Mouse (Mus musculus) lung, embryonic 16.5 days (tissue): ENCODE results near the gene Sclt1. TPM values are rescaled to one million over a fixed set of nuclear protein-coding genes. Genes with fewer than 3 reads are reported as not detected.

Source experiments
- ATAC-seq: fragments of 200-750 bp; cut with Nextera tagmentation; 2 replicates; pipeline ENCODE4 v1.8.0; 2017; ENCODE audit warnings: low read depth, mild to moderate bottlenecking, moderate library complexity
- H3K27ac ChIP-seq: fragments of 300-500 bp; sonication (generic); 2 replicates; pipeline ENCODE4 v1.5.1; 2014; ENCODE audit warnings: mild to moderate bottlenecking, control low read depth, low read length
- H3K27me3 ChIP-seq: fragments of 300-500 bp; sonication (generic); 2 replicates; pipeline ENCODE4 v1.6.1; 2014; ENCODE audit warnings: low read depth, low read length, mixed read lengths; ENCODE audit not compliant: control insufficient read depth, insufficient read depth
- H3K36me3 ChIP-seq: fragments of 300-500 bp; sonication (generic); 2 replicates; pipeline ENCODE4 v1.6.1; 2014; ENCODE audit warnings: low read length; ENCODE audit not compliant: control insufficient read depth, insufficient read depth
- H3K4me1 ChIP-seq: fragments of 300-500 bp; sonication (generic); replicated peaks from 2 replicates; pipeline ENCODE4 v1.6.1; 2014; ENCODE audit warnings: low read length, mixed read lengths; ENCODE audit not compliant: control insufficient read depth, insufficient read depth
- H3K4me2 ChIP-seq: fragments of 300-500 bp; sonication (generic); 2 replicates; pipeline ENCODE4 v1.6.1; 2014; ENCODE audit warnings: low read depth, low read length, control low read depth
- H3K4me3 ChIP-seq: fragments of 300-500 bp; sonication (generic); 2 replicates; pipeline ENCODE4 v1.5.1; 2014; ENCODE audit warnings: mild to moderate bottlenecking, low read length, control low read depth
- H3K9ac ChIP-seq: fragments of 300-500 bp; sonication (generic); 2 replicates; pipeline ENCODE4 v1.6.1; 2014; ENCODE audit warnings: low read length, control low read depth
- H3K9me3 ChIP-seq: fragments of 300-500 bp; sonication (generic); 2 replicates; pipeline ENCODE4 v1.6.1; 2016; ENCODE audit warnings: low read length; ENCODE audit not compliant: control insufficient read depth
- WGBS: fragments of 180-500 bp; shearing (Covaris S2); extraction: QIAGEN DNeasy Blood & Tissue Kit; methylation state at CpG from one replicate; pipeline ENCODE4 v1.1.7; 2014; 5-methylcytosine and 5-hydroxymethylcytosine counted together
- polyA plus RNA-seq: library from polyadenylated mRNA; unstranded; fragments of >200 nt; fragmentation: Nextera tagmentation; extraction: Ambion mirVana; gene quantifications from 2 replicates; pipeline ENCODE4 v1.2.1, GENCODE M21; 2015

Sclt1 gene
- polyA plus RNA-seq, 1 experiment from 2014 or later, result 15.5 TPM

DNA sequence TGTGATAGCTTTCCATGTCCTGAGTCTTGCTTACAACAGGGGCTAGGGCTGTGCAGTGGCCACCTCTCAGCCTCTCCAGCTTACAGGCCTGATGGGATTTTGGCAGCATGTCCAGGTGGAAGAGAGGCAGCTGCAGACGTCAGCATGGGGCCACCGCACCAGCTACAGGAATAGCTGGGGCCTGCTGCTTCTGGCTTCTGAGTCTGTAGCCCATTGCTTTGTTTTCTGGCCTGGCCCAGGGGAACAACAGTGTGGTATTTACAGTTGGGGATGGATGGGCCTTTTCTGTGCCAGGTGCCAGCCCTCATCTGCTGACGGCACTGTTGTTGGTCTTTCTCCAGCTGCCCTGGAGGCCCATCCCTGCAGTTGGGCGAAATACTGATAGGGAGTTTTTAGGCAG, 158.7 kb downstream of the Sclt1 start:
- Histone ChIP-seq H3K27me3 (no peaks in the 10 kb centered on the region), H3K27ac (no peak overlapping the region), H3K4me3 (no peak overlapping the region), H3K9me3 (no peaks in the 10 kb centered on the region), H3K4me1 (peaks cover 3% of the 10 kb centered on the region; the same call in 1 of the 2 replicates), H3K9ac (no peak overlapping the region), H3K36me3 (no peaks in the 10 kb centered on the region), H3K4me2 (no peak overlapping the region)
- ATAC-seq, result no peak
- 77% methylated on average over 4 of the region's 4 CpGs for WGBS

- WGBS, result 90% methylated on average over 14 of the region's 14 CpGs
- ATAC-seq, result no peak
- Histone ChIP-seq H3K4me3 (no peak overlapping the region), H3K4me1 (peaks cover 3% of the 10 kb centered on the region; the same call in 1 of the 2 replicates), H3K4me2 (no peak overlapping the region), H3K36me3 (no peaks in the 10 kb centered on the region), H3K9me3 (no peaks in the 10 kb centered on the region), H3K9ac (no peak overlapping the region), H3K27ac (no peak overlapping the region), H3K27me3 (no peaks in the 10 kb centered on the region)
These were observed 159.2 kb downstream of the Sclt1 start for GRCm38 (mm10) chr3:41583092-41583491.

GRCm38 (mm10) chr3:41582256-41582655, 160.1 kb downstream of the Sclt1 start:
- WGBS, result 68% methylated on average over 7 of the region's 7 CpGs
- H3K9me3 ChIP-seq, result no peaks in the 10 kb centered on the region
- ATAC-seq, result no peak
- no peak overlapping the region for H3K9ac ChIP-seq
- H3K36me3 ChIP-seq, result no peaks in the 10 kb centered on the region
- no peak overlapping the region for H3K27ac ChIP-seq
- H3K4me1 ChIP-seq, result peaks cover 3% of the 10 kb centered on the region; the same call in 1 of the 2 replicates
- H3K4me3 ChIP-seq, result no peak overlapping the region
- no peaks in the 10 kb centered on the region for H3K27me3 ChIP-seq
- no peak overlapping the region for H3K4me2 ChIP-seq

DNA sequence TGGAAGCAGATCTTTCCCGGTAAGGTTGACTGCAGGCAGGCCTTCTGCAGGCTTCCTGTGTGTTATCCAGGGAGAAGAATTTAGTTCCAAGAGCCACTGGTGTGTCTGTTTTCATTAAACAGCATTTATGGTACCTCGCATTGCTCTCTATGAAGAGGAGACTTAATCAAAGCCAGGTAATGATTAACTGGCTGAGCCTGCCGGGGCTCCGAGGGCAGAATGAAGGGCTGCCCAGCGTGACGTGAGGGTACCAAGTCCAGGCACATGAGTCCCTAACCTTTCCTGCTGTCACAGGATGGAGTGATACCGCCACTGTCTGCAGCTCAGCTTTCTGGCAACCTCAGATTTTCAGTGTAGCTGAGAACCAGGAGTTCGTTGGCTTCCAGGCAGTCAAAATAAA, 160.9 kb downstream of the Sclt1 start:
- Histone ChIP-seq H3K27me3 (no peaks in the 10 kb centered on the region), H3K4me1 (peaks cover 3% of the 10 kb centered on the region; the same call in 1 of the 2 replicates), H3K27ac (no peak overlapping the region), H3K9ac (no peak overlapping the region), H3K9me3 (no peaks in the 10 kb centered on the region), H3K4me3 (no peak overlapping the region), H3K4me2 (no peak overlapping the region), H3K36me3 (no peaks in the 10 kb centered on the region)
- ATAC-seq, result no peak
- WGBS, result 47% methylated on average over 8 of the region's 8 CpGs

GRCm38 (mm10) chr3:41580401-41581323, 161.7 kb downstream of the Sclt1 start:
- no peaks in the 10 kb centered on the region for H3K27me3 ChIP-seq
- H3K4me1 ChIP-seq, result peaks cover 3% of the 10 kb centered on the region; the same call in 1 of the 2 replicates
- no peaks in the 10 kb centered on the region for H3K9me3 ChIP-seq
- 57% methylated on average over 14 of the region's 14 CpGs for WGBS
- no peak for ATAC-seq
- H3K9ac ChIP-seq, result no peak overlapping the region
- no peaks in the 10 kb centered on the region for H3K36me3 ChIP-seq
- no peak overlapping the region for H3K27ac ChIP-seq
- no peak overlapping the region for H3K4me3 ChIP-seq
- no peak overlapping the region for H3K4me2 ChIP-seq

DNA sequence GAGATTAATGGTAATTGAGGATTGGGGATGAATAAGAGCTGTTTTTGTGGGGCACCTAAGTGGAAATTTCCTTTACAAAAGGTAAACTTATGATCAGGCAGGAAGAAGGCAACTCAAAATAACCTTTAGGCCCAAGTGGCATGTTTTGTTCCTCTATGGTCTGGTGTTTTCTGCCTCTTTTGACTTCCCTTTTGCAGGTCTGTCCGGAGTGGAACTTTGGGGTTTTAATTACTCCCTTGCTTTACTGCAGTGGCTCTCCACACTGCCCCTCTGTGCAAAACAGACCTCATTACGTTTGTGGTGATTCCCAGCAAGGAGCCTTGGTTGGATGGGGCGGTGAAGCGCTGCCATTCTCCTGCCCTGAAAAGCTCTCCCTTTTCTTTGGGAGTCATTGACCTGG, 162.4 kb downstream of the Sclt1 start:
- 76% methylated on average over 4 of the region's 4 CpGs for WGBS
- Histone ChIP-seq H3K4me3 (no peak overlapping the region), H3K9ac (no peak overlapping the region), H3K4me2 (no peak overlapping the region), H3K4me1 (peaks cover 3% of the 10 kb centered on the region; the same call in 1 of the 2 replicates), H3K36me3 (no peaks in the 10 kb centered on the region), H3K27me3 (no peaks in the 10 kb centered on the region), H3K9me3 (no peaks in the 10 kb centered on the region), H3K27ac (no peak overlapping the region)
- no peak for ATAC-seq

DNA sequence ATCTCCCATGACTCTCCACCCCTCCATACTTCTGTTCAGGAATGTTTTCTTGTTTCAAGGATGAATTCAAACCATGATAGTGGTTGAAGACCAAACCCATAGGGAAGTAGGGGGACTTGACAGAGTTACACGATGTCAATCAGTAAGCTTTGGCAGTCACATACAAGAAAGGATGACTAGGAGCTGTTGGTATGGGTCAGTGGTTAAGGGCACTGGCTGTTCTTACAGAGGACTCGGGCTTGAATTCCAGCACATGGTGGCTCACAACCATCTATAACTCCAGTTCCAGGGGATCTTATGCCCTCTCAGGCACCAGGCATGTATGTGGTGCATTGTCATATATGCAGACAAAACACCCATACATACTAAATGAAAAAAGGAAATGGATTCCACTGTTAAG, 165.1 kb downstream of the Sclt1 start:
- no peak overlapping the region for H3K4me2 ChIP-seq
- no peak for ATAC-seq
- H3K27me3 ChIP-seq, result no peaks in the 10 kb centered on the region
- H3K4me3 ChIP-seq, result no peak overlapping the region
- H3K27ac ChIP-seq, result no peak overlapping the region
- H3K4me1 ChIP-seq, result peaks cover 6% of the 10 kb centered on the region; the same call in 1 of the 2 replicates
- no peak overlapping the region for H3K9ac ChIP-seq
- no peaks in the 10 kb centered on the region for H3K36me3 ChIP-seq
- 87% methylated on average over 2 of the region's 2 CpGs for WGBS
- no peaks in the 10 kb centered on the region for H3K9me3 ChIP-seq

Other genes with a start within 250 kb of the Sclt1 start
- 7.1 and 7.7 TPM in 2 replicates for gene Jade1, start 186.8 kb downstream of the Sclt1 start, polyA plus RNA-seq
- 16.9 and 19.6 TPM in 2 replicates for gene D3Ertd751e, start 97 bp upstream of the Sclt1 start, polyA plus RNA-seq